Mouse (Mus musculus) stomach, postnatal 0 days (tissue): ENCODE results near the gene Cga.

ENCODE experiments used
- CTCF ChIP-seq: IDR thresholded peaks from 2 replicates; pipeline ENCODE4 v1.5.1; 2016; ENCODE audit warnings: antibody characterized with exemption, low read depth, mild to moderate bottlenecking, moderate library complexity
- EP300 ChIP-seq: optimal IDR thresholded peaks from 2 replicates; pipeline ENCODE3; 2016; ENCODE audit warnings: antibody characterized with exemption

GRCm38 (mm10) chr4:34858903-34859302 lies 34.7 kb upstream of the Cga start:
- TF ChIP-seq CTCF: no peak
- TF ChIP-seq EP300: no peak
